11 mouse cellular contexts compared by ENCODE assay signal in genomic region chr2:29781256-29781655, GRCm38 (mm10). TPM values are rescaled to one million over a fixed set of nuclear protein-coding genes. Genes with fewer than 3 reads are reported as not detected.
"Had no signal": no experiment of that assay in that cellular context is flagged by ENCODE, and none has a peak within 500 bp of the region (broad histone marks: within the 10 kb centered on the region; RNA-seq: fewer than 3 reads in every experiment).

No protein-coding gene starts in this region.

RNA-seq across cellular contexts. Expression of gene Gm13547, which starts 22.1 kb away (rescaled TPM):
- polyA plus RNA-seq: neural tube, embryonic 14.5 days; neural tube, embryonic 15.5 days; small intestine, adult 2 months; spleen, adult 2 months; stomach, embryonic 14.5 days; stomach, embryonic 15.5 days; stomach, embryonic 16.5 days; thymus, adult 2 months; thymus, postnatal 0 days; urinary bladder, adult 2 months had no signal

RNA-seq across cellular contexts. Expression of gene Gm13420, which starts 29.8 kb away (rescaled TPM):
- total RNA-seq: neutrophil, adult 5-6 weeks had no signal
- polyA plus RNA-seq: thymus, postnatal 0 days; urinary bladder, adult 2 months had no signal
